Mouse (Mus musculus) brain, embryonic 14.5 days (tissue): ENCODE data around the gene Tnrc6b. TPM values are rescaled to one million over a fixed set of nuclear protein-coding genes. Genes with fewer than 3 reads are reported as not detected.

Source experiments
- DNase-seq: peaks from one replicate; pipeline ENCODE4 v3.0.0-alpha.2; 2011; ENCODE audit warnings: low read depth
- CTCF ChIP-seq: fragments of 200-500 bp; IDR thresholded peaks from 2 replicates; pipeline ENCODE4 v1.5.1; 2012; ENCODE audit warnings: inconsistent platforms, mild to moderate bottlenecking, moderate library complexity, borderline replicate concordance; ENCODE audit not compliant: insufficient read depth, insufficient read length; ENCODE audit errors: extremely low read depth
- POLR2A ChIP-seq: fragments of 200-500 bp; IDR thresholded peaks from 2 replicates; pipeline ENCODE4 v1.6.1; 2012; ENCODE audit warnings: mild to moderate bottlenecking, inconsistent platforms, borderline replicate concordance; ENCODE audit not compliant: poor library complexity, insufficient read depth, insufficient read length, severe bottlenecking; ENCODE audit errors: extremely low read depth
- polyA plus RNA-seq: library from polyadenylated mRNA; depleted of rRNA; stranded (reverse); fragments of >200 nt; gene quantifications from 2 replicates; pipeline ENCODE4 v1.2.3, GENCODE M21; 2012

Gene Tnrc6b
- polyA plus RNA-seq, 1 experiment, result 46.2 TPM

GRCm38 (mm10) chr15:80748979-80749378, 37.9 kb downstream of the Tnrc6b start:
- DNase-seq, result no peak
- TF ChIP-seq POLR2A, result no peak
- TF ChIP-seq CTCF, result no peak

- no peak for DNase-seq
- TF ChIP-seq CTCF (no peak), POLR2A (no peak)
Measured at GRCm38 (mm10) chr15:80753351-80753750, 42.2 kb downstream of the Tnrc6b start.

GRCm38 (mm10) chr15:80754103-80754502, 43.0 kb downstream of the Tnrc6b start:
- DNase-seq, result no peak

GRCm38 (mm10) chr15:80759451-80759850, 48.3 kb downstream of the Tnrc6b start:
- DNase-seq, result no peak
- no peak for TF ChIP-seq CTCF
- no peak for TF ChIP-seq POLR2A

More at GRCm38 (mm10) chr15:80754103-80754502, 43.0 kb downstream of the Tnrc6b start:
- no peak for TF ChIP-seq POLR2A
- TF ChIP-seq CTCF, result no peak

DNA sequence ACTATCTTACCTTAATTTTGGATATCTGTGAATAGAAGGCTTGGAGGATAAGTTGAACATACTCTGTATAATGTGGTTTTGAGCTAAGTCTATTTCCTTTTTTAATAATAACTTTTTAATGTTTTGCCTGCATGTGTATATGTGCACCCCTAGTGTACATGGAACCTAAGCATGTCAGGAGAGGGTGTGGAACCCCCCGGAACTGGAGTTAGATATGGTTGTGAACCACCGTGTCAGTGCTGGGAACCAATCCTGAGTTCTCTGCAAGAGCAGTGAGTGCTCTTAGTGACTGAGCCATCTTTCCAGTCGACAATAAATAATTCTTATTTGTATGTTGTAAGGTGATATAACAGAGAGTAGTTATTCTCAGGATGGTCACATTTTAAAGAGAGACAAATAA, 49.4 kb downstream of the Tnrc6b start:
- TF ChIP-seq CTCF (no peak), POLR2A (no peak)
- DNase-seq, result no peak

DNA sequence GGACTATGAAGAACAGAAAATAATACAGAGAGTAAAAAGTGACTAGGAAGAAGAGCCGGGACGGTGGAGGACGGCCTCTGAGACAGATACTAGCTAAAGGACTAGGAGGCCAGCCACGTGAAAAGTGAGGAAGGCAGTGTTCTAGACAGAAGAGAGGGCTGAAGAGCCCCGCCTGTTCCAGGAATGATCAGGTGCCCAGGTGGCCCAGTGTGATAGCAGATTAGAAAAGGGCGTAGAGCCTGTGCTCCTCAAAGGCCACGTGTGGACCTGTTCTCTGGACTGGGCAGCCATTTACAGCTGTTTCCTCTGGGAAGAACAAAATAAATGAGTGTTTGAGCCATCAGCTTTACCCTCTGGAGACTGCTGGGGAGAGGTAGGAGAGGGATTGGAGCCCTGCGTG, 49.8 kb downstream of the Tnrc6b start:
- no peak for TF ChIP-seq POLR2A

DNA sequence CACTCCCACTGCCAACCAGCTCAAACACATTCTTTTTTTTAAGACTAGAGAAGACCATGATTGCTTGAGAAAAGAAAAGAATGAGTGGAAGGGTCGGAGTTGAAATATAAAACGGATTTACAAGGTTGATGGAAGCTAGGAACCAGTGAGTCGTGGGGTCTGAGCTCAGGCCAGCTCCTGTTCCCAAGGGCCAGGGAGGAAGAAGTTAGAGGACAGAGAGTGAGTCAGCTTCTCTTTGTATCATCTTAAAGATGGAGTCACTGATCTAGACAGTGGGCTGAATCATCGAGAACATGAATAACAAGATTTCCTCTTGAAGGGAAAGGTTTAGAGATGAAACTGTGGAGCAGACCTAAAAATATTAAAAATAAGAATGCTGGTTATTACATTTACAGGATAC, 51.5 kb downstream of the Tnrc6b start:
- no peak for DNase-seq

More for the DNA sequence above, 49.8 kb downstream of the Tnrc6b start:
- DNase-seq, result no peak

GRCm38 (mm10) chr15:80764666-80765065, 53.6 kb downstream of the Tnrc6b start:
- no peak for TF ChIP-seq POLR2A
- no peak for TF ChIP-seq CTCF
- DNase-seq, result no peak

More for the DNA sequence above, 51.5 kb downstream of the Tnrc6b start:
- no peak for TF ChIP-seq CTCF
- TF ChIP-seq POLR2A, result no peak

DNA sequence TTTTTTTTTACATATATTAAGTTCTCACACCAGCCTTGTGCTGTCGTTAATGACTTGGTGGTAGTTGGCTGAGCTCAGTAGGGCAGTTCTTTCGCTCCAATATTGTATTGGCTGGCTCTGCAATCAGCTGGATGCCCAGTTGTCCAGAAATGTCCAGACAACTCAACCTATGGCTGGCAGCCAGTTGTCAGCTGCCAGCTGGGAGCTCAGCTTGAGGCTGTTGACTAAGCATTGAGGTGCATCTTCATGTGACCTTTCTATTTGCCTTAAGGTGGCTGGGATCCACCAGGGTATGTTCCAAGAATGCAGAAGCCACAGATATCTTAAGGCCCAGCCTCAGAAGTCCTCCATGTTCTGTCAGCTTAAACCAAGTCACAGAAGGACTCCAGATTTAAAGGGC, 54.3 kb downstream of the Tnrc6b start:
- DNase-seq, result no peak
- TF ChIP-seq CTCF (no peak), POLR2A (no peak)

GRCm38 (mm10) chr15:80768216-80768615, 57.1 kb downstream of the Tnrc6b start:
- TF ChIP-seq CTCF, result no peak
- no peak for TF ChIP-seq POLR2A
- no peak for DNase-seq

- DNase-seq, result no peak
- TF ChIP-seq POLR2A (no peak), CTCF (no peak)
Measured at GRCm38 (mm10) chr15:80771926-80772441, 60.9 kb downstream of the Tnrc6b start.

DNA sequence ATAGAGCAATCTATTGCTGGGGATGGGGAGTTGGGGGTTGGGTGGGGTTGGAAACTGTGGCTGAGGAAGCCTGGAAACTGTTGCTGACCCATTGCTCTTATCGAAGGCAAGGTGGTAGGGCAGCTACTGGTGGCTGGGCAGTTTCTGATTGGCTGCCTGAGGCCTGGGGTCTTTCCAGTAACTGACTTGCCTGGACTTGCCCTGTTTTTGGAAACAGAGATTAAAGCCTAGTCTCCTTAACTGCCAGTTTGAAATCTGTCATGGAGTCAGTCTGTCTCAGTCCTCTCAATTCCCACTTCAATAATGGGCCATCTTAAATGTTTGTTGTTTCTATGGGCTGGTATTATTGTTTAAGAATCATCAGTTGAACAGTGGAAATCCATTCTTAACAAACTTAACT, 63.6 kb downstream of the Tnrc6b start:
- TF ChIP-seq CTCF, result no peak
- TF ChIP-seq POLR2A, result no peak
- DNase-seq, result no peak

GRCm38 (mm10) chr15:80779006-80779405, 67.9 kb downstream of the Tnrc6b start:
- peak; percentile 54 for DNase-seq
- TF ChIP-seq POLR2A (no peak), CTCF (no peak)
